Mouse (Mus musculus) embryonic facial prominence, embryonic 13.5 days (tissue): Measurements from ENCODE around the gene Kif16b. TPM values are rescaled to one million over a fixed set of nuclear protein-coding genes. Genes with fewer than 3 reads are reported as not detected.
A peak's percentile ranks its signal among the peaks of the same experiment; 100 is the strongest.

Experiments
- ATAC-seq: fragments of 200-750 bp; cut with Nextera tagmentation; 2 replicates; pipeline ENCODE4 v1.8.0; 2017; ENCODE audit warnings: low read depth; ENCODE audit not compliant: insufficient number of reproducible peaks, insufficient read depth, low FRiP score, low TSS enrichment
- H3K27ac ChIP-seq: fragments of 300-500 bp; sonication (generic); 2 replicates; pipeline ENCODE4 v1.5.1; 2015; ENCODE audit warnings: moderate library complexity, mild to moderate bottlenecking, inconsistent platforms
- H3K27me3 ChIP-seq: fragments of 300-500 bp; sonication (generic); 2 replicates; pipeline ENCODE4 v1.6.1; 2015; ENCODE audit warnings: mild to moderate bottlenecking, inconsistent platforms
- H3K36me3 ChIP-seq: fragments of 300-500 bp; sonication (generic); 2 replicates; pipeline ENCODE4 v1.6.1; 2015; ENCODE audit warnings: mild to moderate bottlenecking, inconsistent platforms
- H3K4me1 ChIP-seq: fragments of 300-500 bp; sonication (generic); 2 replicates; pipeline ENCODE4 v1.6.1; 2015; ENCODE audit warnings: inconsistent platforms
- H3K4me2 ChIP-seq: fragments of 300-500 bp; sonication (generic); 2 replicates; pipeline ENCODE4 v1.6.1; 2015; ENCODE audit warnings: moderate library complexity, mild to moderate bottlenecking, inconsistent platforms
- H3K4me3 ChIP-seq: fragments of 300-500 bp; sonication (generic); 2 replicates; pipeline ENCODE4 v1.5.1; 2015; ENCODE audit warnings: mild to moderate bottlenecking, inconsistent platforms
- H3K9ac ChIP-seq: fragments of 300-500 bp; sonication (generic); 2 replicates; pipeline ENCODE4 v1.6.1; 2015; ENCODE audit warnings: mild to moderate bottlenecking, inconsistent platforms
- H3K9me3 ChIP-seq: fragments of 300-500 bp; sonication (generic); 2 replicates; pipeline ENCODE4 v1.6.1; 2016; ENCODE audit warnings: inconsistent platforms
- WGBS: fragments of 180-500 bp; shearing (Covaris S2); methylation state at CpG from one replicate; pipeline ENCODE4 v1.1.7; 2015; ENCODE audit warnings: mixed read lengths; 5-methylcytosine and 5-hydroxymethylcytosine counted together
- polyA plus RNA-seq: library from polyadenylated mRNA; unstranded; fragments of >200 nt; fragmentation: Nextera tagmentation; extraction: Ambion mirVana; gene quantifications from 2 replicates; pipeline ENCODE4 v1.2.1, GENCODE M21; 2015

The Kif16b gene
- polyA plus RNA-seq, 1 experiment from 2014 or later = 12.1 TPM

- Histone ChIP-seq H3K27me3 (no peaks in the 10 kb centered on the region), H3K9ac (no peak overlapping the region), H3K4me2 (no peak overlapping the region), H3K36me3 (no peaks in the 10 kb centered on the region), H3K9me3 (no peaks in the 10 kb centered on the region), H3K4me1 (no peaks in the 10 kb centered on the region), H3K27ac (no peak overlapping the region), H3K4me3 (no peak overlapping the region)
- no peak for ATAC-seq
- WGBS = 70% methylated on average over 6 of the region's 6 CpGs
These were observed 267.3 kb downstream of the Kif16b start for GRCm38 (mm10) chr2:142633996-142634559.

- H3K9ac ChIP-seq = no peak overlapping the region
- WGBS = 82% methylated on average over 2 of the region's 2 CpGs
- no peak overlapping the region for H3K27ac ChIP-seq
- H3K9me3 ChIP-seq = no peaks in the 10 kb centered on the region
- ATAC-seq = no peak
- no peaks in the 10 kb centered on the region for H3K36me3 ChIP-seq
- H3K4me1 ChIP-seq = 0 out of 2 replicates have a peak, but pooled peaks cover 3% of the 10 kb centered on the region
- no peaks in the 10 kb centered on the region for H3K27me3 ChIP-seq
- H3K4me2 ChIP-seq = no peak overlapping the region
- no peak overlapping the region for H3K4me3 ChIP-seq
These were observed 271.6 kb downstream of the Kif16b start for GRCm38 (mm10) chr2:142629523-142630312.

- ATAC-seq = no peak
- WGBS = 86% methylated on average over 4 of the region's 4 CpGs
- no peaks in the 10 kb centered on the region for H3K27me3 ChIP-seq
- peaks cover 6% of the 10 kb centered on the region; the same call in 1 of the 2 replicates for H3K4me1 ChIP-seq
- H3K9ac ChIP-seq = no peak overlapping the region
- no peak overlapping the region for H3K4me3 ChIP-seq
- no peak overlapping the region for H3K4me2 ChIP-seq
- H3K27ac ChIP-seq = no peak overlapping the region
- H3K9me3 ChIP-seq = no peaks in the 10 kb centered on the region
- no peaks in the 10 kb centered on the region for H3K36me3 ChIP-seq
These were observed 275.6 kb downstream of the Kif16b start for GRCm38 (mm10) chr2:142625756-142626155.

GRCm38 (mm10) chr2:142625101-142625500 lies 276.2 kb downstream of the Kif16b start:
- H3K27ac ChIP-seq = no peak overlapping the region
- no peak for ATAC-seq
- no peaks in the 10 kb centered on the region for H3K36me3 ChIP-seq
- H3K4me2 ChIP-seq = no peak overlapping the region
- no peak overlapping the region for H3K9ac ChIP-seq
- WGBS = 37% methylated on average over 3 of the region's 3 CpGs
- H3K4me1 ChIP-seq = peaks cover 6% of the 10 kb centered on the region; the same call in 1 of the 2 replicates
- no peak overlapping the region for H3K4me3 ChIP-seq
- H3K9me3 ChIP-seq = no peaks in the 10 kb centered on the region
- no peaks in the 10 kb centered on the region for H3K27me3 ChIP-seq

GRCm38 (mm10) chr2:142624254-142624653 lies 277.1 kb downstream of the Kif16b start:
- no peaks in the 10 kb centered on the region for H3K27me3 ChIP-seq
- H3K4me1 ChIP-seq = peaks cover 8% of the 10 kb centered on the region; the same call in 1 of the 2 replicates
- WGBS = 77% methylated on average over 2 of the region's 2 CpGs
- no peaks in the 10 kb centered on the region for H3K9me3 ChIP-seq
- ATAC-seq = no peak
- no peak overlapping the region for H3K27ac ChIP-seq
- no peak overlapping the region for H3K9ac ChIP-seq
- peaks cover 4% of the 10 kb centered on the region; the same call in 1 of the 2 replicates for H3K36me3 ChIP-seq
- H3K4me2 ChIP-seq = no peak overlapping the region
- H3K4me3 ChIP-seq = no peak overlapping the region

- Histone ChIP-seq H3K9ac (no peak overlapping the region), H3K9me3 (no peaks in the 10 kb centered on the region), H3K36me3 (peaks cover 6% of the 10 kb centered on the region; the same call in 1 of the 2 replicates), H3K4me3 (no peak overlapping the region), H3K27me3 (no peaks in the 10 kb centered on the region), H3K27ac (no peak overlapping the region), H3K4me2 (no peak overlapping the region), H3K4me1 (peaks cover 8% of the 10 kb centered on the region; the same call in 1 of the 2 replicates)
- 90% methylated on average over 4 of the region's 4 CpGs for WGBS
- ATAC-seq = no peak
These were observed 280.2 kb downstream of the Kif16b start for GRCm38 (mm10) chr2:142621152-142621551.

GRCm38 (mm10) chr2:142619926-142620325 lies 281.4 kb downstream of the Kif16b start:
- Histone ChIP-seq H3K27me3 (no peaks in the 10 kb centered on the region), H3K4me2 (no peak overlapping the region), H3K27ac (no peak overlapping the region), H3K4me3 (no peak overlapping the region), H3K36me3 (peaks cover 9% of the 10 kb centered on the region; the same call in 1 of the 2 replicates), H3K4me1 (peaks cover 9% of the 10 kb centered on the region), H3K9me3 (no peaks in the 10 kb centered on the region), H3K9ac (no peak overlapping the region)
- no peak for ATAC-seq

- H3K4me2 ChIP-seq = no peak overlapping the region
- WGBS = 24% methylated on average over 5 of the region's 5 CpGs
- no peaks in the 10 kb centered on the region for H3K27me3 ChIP-seq
- H3K4me1 ChIP-seq = peaks cover 32% of the 10 kb centered on the region
- H3K4me3 ChIP-seq = no peak overlapping the region
- H3K9me3 ChIP-seq = no peaks in the 10 kb centered on the region
- H3K36me3 ChIP-seq = peaks cover 7% of the 10 kb centered on the region; the same call in 1 of the 2 replicates
- no peak overlapping the region for H3K9ac ChIP-seq
- ATAC-seq = 0 out of 2 replicates have a peak, but pooled peaks have one; percentile 57
- H3K27ac ChIP-seq = peak overlapping the region; percentile 81
These were observed 286.8 kb downstream of the Kif16b start for GRCm38 (mm10) chr2:142614535-142614934.

GRCm38 (mm10) chr2:142612359-142612953 lies 288.9 kb downstream of the Kif16b start:
- Histone ChIP-seq H3K4me1 (peaks cover 42% of the 10 kb centered on the region), H3K4me3 (no peak overlapping the region), H3K27me3 (no peaks in the 10 kb centered on the region), H3K9me3 (no peaks in the 10 kb centered on the region), H3K9ac (no peak overlapping the region), H3K36me3 (0 out of 2 replicates have a peak, but pooled peaks cover 4% of the 10 kb centered on the region), H3K27ac (peak overlapping the region; percentile 39; the same call in 1 of the 2 replicates), H3K4me2 (no peak overlapping the region)
- ATAC-seq = peak; percentile 58; the same call in 1 of the 2 replicates
- 25% methylated on average over 5 of the region's 5 CpGs for WGBS

- no peak overlapping the region for H3K9ac ChIP-seq
- peaks cover 42% of the 10 kb centered on the region for H3K4me1 ChIP-seq
- H3K9me3 ChIP-seq = no peaks in the 10 kb centered on the region
- no peak overlapping the region for H3K4me3 ChIP-seq
- WGBS = 81% methylated on average over 6 of the region's 6 CpGs
- H3K36me3 ChIP-seq = 0 out of 2 replicates have a peak, but pooled peaks cover 2% of the 10 kb centered on the region
- no peak overlapping the region for H3K27ac ChIP-seq
- ATAC-seq = no peak
- H3K27me3 ChIP-seq = no peaks in the 10 kb centered on the region
- H3K4me2 ChIP-seq = no peak overlapping the region
These were observed 290.2 kb downstream of the Kif16b start for GRCm38 (mm10) chr2:142611113-142611512.

GRCm38 (mm10) chr2:142610206-142610605 lies 291.1 kb downstream of the Kif16b start:
- Histone ChIP-seq H3K4me3 (no peak overlapping the region), H3K4me1 (peaks cover 41% of the 10 kb centered on the region), H3K4me2 (no peak overlapping the region), H3K36me3 (no peaks in the 10 kb centered on the region), H3K27ac (no peak overlapping the region), H3K9me3 (no peaks in the 10 kb centered on the region), H3K27me3 (no peaks in the 10 kb centered on the region), H3K9ac (no peak overlapping the region)
- WGBS = 88% methylated on average over 5 of the region's 5 CpGs
- no peak for ATAC-seq
